Mouse (Mus musculus) cerebellum, adult 11-12 months (tissue): ENCODE data around the gene Supt5.

Source experiments
- DNase-seq: peaks from one replicate; pipeline ENCODE4 v3.0.0; 2022

Supt5 gene

DNA sequence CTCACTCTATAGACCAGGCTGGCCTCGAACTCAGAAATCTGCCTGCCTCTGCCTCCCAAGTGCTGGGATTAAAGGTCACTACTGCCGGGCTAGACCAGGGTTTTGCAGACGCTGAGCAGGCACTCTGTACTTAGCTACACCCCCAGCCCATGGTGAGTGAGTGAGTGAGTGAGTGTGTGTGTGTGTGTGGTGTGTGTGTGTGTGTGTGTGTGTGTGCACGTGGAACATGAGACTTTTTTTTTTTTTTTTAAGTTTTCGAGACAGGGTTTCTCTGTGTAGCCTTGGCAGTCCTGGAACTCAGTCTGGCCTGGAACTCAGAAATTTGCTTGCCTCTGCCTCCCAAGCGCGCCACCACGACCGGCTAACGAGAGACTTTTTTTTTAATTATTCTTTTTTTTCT lies 36.1 kb upstream of the Supt5 start:
- DNase-seq = no peak

DNA sequence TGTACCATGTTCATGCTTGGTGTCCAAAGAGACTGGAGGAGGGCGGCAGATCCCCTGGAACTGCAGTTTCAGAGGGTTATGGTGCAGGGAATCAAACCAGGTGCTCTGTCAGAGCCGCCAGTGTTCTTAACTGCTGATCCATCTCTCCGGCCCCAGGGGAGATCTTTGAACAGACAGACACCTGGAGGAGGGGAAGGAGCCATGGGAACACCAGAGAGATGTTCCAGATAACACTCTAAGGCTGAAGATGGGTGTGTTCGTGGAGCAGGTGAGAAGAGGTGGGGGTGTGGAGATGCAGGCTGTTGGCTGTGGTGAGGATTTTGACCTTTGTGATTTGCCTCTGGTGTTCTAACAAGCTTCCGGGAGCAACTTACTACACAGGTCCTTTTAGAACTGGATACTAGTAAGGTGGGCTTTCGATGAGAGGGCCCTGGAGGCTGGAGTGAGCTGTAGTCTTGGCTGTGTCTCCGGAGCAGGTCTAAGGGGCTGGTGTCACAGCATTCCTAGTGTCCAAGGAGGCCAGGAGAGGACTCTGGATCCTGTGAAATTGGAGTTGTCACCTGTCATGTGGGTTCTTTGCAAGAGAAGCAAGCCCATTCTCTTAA lies 35.4 kb upstream of the Supt5 start:
- no peak for DNase-seq

DNA sequence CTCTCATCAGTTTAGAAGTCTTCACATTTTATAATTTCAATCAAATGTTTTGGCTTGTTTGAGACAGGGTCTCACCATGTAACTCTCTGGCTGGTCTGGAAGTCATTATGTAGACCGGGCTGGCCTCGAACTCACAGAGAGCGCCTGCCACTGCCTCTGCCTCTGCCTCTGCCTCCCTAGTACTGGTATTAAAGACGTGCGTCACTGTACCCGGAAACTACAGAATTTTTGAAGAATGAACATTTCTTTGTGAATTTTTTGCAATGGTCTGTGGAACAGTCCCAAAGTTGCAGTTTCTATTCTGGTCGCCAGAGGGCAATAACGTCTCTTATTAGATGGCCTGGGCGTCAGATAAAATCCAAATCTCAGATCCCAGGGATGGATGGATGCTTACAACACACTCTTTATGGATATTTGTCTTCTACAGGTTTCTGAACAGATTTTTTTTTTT lies 34.6 kb upstream of the Supt5 start:
- peak; percentile 68 for DNase-seq

DNA sequence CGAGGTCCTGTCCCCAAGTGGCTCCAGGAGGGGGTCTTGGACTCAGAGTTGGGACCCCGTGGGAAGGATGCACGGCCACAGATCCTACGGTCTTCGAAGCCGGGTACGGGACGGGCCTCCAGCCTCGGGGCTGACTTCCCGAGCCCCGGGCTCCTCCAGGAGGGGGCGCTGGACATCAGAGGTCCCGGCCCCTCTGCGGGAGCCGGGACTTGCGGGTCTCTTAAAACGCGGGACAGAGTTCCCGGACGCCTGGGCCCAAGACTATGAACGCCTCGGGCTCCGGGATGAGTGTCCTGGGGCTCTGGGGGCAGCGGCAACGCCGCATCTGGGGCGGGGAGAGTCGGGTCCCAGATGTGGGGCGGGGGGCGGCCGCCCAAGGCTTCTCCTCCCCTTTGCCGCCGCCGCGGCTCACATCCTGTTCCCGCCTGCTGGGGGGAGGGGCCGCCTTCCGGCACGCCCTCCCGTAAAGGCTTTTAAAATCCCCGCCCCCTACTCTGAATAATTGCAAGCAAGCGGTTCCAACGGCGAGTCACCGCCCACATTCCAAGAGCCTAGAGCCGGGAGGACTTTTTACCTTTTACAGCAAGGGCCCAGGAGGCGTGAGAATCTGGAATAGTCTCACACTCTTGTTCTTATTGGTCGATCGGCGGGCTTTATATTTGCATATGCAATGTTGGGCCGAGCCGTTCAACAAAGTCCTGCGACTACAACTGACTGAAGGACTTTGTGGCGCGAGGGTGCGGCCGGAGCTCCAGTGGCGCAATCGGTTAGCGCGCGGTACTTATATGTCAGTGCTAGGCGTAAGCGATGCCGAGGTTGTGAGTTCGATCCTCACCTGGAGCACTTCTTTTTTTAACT lies 33.9 kb upstream of the Supt5 start, which contains the start of gene Plekhg2:
Gene Plekhg2 (minus strand): TSS at position 349 of the 858 bp plus-strand sequence.
- DNase-seq = peak; percentile 91

DNA sequence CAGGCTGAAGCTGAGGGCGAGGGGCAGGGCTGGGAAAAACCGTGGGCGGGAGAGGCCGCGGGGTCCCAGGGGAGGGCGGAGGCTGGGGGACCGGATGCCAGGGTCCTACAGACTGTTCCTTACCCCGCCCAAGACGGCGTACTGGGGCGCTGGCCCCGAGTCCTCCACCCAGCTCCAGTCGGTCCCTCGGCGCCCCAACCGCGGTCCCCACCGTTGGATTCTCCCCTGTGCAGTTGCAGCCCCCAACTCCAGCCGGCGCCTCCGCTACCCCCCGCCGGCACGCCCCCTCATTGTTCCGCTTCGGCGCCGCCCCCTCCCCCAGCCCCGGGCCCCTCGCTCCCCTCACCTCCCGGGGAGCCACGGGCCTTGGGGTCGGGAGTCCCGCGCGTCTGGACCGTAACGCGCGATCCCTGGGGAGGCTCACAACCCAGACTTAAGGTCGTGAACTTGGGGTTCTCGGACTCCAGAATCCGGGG lies 33.0 kb upstream of the Supt5 start:
- no peak for DNase-seq

DNA sequence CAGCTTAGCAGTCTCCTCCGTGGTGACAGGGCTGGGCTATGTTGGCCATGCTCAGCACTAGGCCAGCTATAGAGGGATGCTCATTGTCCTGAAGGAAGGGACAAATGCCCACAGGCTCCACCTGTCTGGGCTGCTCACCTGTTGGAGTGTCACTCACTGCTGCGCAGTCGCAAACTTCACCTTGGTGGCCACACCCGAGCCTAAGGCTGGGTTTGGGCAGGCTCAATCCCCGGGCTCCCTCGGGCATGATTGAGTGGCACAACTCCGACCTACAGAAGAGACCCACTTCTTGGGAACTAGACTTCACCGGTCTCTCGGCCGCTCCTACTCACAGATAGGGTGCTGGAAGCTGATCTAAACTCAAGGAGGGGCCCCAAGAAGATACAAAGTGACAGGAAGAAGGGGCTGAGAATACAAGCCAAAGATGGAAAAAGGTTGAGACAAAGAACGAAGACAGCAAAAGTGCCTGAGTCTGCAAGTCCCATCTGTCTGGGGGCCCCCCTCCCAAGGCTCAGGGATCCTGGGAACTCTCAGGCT lies 32.5 kb upstream of the Supt5 start:
- no peak for DNase-seq

DNA sequence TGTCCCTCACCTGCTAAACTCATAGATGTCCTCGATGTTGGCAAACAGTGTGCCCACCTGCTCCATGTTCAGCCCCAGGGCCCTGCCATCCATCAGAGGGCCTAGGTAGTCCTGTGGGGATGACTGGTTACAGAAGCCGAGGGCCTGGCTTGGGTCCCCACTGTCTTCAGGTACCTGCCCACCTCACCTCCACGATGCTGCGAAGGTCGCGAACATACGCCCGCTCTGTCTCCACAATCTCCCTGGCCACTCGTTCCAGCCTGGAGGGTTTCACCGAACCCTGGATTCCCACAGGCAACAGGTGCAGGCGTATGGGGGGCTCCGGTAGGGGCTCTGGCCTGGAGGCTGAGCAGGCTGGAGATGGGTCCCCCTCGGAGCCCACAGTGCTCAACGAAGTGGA lies 31.5 kb upstream of the Supt5 start:
- no peak for DNase-seq

DNA sequence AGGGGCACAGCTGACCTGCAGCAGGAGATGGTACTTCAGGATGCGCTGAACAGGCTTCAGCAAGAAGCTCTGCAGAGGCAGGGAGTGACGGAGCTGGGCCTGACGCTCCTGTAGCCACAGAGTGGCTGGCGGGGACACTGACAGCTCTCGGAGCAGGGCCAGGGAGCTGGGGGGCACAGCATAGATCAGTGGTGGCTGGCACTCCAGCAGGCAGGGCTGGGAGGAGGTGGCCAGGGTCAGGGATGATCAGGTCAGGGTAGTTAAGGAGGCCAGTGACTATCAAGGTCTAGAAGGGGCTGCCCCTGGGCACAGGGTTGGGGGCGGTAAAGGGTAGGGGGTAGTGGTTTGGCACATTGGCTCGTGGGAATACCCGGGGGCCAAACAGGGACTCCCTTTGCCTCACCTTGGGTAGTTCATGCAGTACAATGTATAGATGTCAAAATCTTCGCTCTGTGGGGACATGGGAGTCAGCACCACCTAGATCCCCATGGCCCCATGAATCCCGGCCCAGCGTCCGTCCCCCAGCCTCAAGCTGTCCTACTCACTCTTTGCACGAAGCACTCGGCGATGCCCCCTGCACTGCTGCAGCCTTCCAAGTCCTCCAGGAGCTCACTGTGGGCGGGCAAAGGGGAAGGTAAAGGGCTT lies 29.9 kb upstream of the Supt5 start:
- DNase-seq = no peak

DNA sequence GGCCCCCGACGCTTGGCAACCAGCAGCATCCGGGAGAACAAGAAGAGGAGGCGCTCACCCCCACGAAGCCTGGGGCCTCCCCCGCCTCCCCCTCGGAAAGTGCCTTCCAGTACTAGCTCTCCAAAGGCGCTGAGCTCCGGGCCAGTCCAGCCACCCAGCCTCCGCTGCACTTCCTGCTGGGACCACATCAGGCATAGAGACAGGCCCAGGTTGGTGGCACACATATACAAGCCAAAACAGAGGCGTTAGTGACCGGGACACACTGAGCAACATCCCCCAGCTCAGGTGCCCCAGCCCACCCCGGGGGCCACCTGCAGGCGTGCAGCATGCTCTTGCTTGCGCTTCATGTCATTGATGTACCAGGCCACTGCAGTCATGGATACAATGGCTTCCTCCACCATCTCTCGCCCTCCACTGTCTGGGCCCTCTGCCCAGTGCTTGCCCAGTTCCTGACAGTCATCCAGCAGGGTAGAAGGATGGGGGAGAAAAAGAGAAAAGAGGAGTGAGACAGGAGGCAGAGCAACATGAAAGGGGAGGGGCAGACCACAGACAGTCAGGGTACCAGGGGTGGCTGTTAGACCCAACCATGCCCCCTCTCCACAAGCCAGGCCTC lies 29.2 kb upstream of the Supt5 start:
- no peak for DNase-seq

DNA sequence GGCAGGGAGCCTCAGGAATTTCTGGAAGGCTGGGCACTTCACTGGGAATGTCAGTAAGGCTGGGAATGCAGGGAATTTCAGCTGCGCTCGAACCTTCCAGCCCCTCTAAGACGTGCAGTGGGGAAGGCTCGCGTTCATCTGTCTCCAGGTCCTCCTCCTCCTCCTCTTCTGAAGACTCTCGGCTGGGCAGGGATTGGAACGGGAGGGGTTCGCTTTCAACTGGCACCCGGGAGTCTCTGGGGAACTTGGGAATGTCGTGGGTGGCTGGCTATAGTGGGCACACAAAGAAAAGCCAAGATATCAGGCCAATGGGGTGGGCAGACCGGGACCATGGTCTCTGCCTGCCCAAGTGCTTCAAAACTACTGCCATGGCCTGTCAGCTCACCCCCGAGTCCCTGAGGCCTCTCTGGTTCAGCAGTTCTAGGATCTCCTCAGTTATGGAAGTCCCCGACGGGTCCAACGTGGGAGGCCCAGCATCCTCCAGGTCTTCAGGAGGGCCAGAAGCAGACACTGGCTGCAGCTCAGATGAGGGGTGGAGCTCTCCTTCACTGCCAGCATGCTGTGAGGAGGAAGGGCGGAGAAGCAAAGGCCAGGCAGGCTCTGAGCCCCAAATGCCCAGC lies 24.0 kb upstream of the Supt5 start:
- DNase-seq = no peak

DNA sequence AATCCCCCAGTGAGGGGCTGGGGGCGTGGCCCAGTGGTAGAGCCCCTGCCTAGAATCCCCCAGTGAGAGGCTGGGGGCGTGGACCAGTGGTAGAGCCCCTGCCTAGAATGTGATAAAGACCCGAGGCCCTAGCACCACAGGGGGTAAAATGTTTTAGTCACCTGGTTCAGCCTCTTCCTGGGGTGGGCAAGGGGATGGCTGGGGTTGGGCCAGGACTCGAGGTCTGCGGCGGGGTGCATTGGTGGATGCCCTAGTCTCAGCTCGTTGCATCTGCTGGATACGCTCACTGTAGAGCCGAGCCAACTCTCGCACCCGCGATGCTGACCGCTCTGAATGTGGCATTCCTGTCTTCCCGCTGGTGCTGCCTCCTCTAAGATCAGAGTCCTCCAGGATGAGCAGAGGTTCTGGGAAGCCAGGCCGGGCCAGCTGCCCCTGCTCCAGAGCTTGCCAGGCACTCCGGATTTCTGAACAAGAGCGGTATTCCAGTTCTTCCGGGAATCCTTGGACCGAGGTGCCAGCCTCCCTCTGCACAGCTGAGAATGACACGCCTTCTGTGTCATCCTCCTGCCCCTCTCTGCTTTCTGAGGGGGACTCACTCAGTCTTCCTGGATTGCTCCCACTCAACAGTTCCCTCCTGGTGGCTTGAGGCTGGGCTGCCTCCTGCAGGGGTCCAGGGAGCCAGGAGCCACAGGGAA lies 23.2 kb upstream of the Supt5 start:
- DNase-seq = no peak

DNA sequence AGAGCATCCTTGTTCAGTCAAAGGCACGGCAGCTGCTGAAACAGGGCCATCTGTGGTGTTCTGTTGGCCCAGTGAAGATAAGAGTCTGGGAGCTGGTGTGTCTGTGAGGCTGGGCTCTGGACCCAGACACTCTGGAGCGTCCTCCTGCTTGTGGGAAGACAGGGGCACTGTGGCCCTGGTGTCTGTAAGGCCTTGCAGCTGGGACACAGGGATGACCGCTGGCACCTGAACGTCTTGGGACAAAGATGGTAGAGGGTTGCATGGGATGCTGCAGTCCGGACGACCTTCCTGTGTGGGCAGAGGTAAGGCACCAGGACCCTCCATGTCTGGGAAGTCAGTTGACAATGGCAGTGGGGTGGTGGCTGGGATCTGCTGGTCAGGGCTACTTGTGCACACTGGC lies 21.7 kb upstream of the Supt5 start:
- no peak for DNase-seq

DNA sequence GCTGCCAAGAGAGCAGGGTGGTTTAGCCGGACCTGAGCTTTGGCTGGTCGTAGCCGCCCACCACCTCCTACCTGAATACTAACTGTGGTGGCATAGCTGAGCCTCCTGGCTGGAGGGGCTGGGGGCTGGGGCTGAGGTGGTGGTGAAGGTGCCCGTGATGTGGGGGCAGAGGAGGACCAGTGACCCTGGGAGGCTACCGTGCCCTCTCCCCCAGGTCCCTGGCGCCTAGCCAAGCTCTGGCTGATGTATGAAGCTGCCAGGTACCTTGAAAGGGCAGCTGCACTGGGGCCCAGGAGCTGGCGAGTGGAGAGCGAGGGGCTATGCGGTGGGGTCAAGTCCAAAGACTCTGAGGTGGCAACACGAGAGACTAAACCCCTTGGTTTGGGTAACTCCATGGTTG lies 21.3 kb upstream of the Supt5 start:
- DNase-seq = no peak

DNA sequence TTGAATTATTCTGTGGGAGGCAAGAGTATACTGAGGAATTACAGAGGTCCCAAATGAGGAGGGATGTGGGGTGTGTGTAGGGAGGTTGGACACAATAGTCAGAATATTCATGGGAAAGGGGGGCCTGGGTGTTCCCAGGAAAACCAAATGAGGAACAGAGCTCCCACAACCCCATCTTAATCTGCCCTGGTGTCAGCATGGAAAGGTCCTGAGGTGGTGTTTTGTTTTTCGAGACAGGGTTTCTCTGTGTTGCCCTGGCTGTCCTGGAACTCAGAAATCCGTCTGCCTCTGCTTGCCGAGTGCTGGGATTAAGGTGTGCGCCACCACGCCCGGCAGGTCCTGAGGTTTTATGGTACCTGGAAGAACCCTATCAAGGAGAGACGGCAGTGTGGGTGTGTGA lies 19.9 kb upstream of the Supt5 start:
- no peak for DNase-seq

DNA sequence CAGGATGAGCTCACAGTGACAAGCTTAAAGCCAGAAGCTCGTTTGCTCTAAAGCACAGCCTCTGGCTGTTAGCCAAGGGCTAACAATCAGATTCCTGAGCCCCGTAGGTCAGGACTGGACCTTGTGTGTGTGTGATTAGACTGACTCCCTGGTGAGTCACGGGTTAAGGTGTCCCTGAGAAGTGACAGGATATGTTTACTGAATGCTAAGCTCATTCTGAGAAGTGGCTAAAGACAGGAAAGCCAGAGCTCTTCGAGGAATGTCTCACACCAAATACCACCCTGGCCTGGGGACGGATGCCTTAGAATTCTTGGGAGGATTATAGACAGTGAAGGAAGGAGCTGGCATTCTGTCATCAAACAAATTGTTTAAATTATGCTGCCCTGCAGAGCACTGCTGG lies 19.4 kb upstream of the Supt5 start:
- DNase-seq = no peak

DNA sequence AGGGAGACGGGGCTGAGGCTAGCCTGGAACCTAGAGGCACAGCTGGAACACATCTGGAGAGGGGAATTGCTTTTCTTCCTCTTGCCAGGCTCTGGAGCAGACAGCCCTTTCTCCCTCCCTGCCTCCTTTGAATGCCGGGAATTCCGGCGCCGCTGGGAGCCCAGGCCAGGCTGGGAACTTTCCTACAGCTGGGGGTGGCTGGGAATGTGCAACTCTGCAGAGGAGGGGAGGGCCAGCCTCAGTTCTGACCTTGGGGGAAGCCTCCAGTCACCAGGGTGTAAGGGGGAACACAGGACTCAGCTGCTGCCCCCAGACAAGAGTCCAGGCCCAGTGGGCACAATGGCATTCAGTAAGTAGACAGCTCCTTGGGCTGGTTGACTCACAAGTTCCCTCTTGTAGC lies 18.4 kb upstream of the Supt5 start:
- DNase-seq = no peak

DNA sequence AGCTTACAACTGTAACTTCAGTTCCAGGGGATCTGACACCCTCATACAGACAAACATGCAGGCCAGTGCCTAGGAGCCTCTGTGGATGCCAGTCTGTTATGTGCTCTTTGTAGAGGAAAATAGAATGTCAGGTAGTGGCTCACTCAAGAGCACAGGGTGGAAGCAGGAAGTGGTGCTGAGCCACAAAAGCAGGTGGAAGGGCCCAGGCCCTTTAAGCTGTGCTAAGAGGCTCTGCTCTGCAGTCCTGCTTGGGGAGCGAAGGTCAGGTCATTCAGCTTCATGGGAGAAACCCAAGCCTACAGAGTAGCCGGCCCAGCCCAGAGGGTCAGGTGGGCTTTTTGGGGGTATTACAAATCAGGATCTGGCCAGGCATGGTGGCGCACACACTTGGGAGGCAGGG lies 16.7 kb upstream of the Supt5 start:
- no peak for DNase-seq

DNA sequence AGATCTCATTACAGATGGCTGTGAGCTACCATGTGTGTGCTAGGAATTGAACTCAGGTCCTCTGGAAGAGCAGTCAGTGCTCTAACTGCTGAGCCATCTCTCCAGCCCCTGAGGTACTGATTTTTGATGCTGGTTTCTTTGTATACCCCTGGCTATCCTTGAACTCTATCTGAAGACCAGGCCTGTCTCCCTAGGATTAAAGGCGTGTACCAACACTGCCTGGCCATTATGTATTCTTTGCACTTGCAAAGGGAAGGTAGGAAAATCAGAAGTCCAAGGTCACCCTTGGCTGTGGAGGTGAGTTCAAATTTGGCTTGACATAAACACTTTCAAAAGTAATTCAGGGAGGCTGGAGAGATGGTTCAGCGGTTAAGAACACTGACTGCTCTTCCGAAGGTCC lies 16.1 kb upstream of the Supt5 start:
- DNase-seq = no peak

DNA sequence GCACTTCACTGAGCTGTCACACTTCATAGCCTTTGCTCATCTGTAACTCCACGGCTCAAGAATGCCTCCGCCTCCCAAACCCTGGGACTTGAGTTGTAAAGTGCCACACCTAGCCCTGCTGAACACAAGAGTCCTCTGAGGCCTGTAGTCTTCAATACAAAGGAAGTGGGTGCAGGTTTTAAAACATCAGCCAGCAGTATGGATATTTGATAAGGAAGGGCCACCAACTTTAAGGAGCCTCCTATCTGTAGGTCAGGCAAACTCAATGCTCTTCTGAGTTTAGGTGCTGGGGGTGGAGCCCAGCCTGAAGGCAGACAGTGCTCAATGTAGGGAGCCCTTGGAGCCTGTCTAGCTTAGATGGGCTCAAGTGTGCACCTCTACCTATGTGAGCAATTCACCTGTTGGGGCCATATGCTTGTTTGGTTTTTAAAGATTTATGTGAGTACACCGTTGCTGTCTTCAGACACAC lies 15.6 kb upstream of the Supt5 start:
- no peak for DNase-seq

DNA sequence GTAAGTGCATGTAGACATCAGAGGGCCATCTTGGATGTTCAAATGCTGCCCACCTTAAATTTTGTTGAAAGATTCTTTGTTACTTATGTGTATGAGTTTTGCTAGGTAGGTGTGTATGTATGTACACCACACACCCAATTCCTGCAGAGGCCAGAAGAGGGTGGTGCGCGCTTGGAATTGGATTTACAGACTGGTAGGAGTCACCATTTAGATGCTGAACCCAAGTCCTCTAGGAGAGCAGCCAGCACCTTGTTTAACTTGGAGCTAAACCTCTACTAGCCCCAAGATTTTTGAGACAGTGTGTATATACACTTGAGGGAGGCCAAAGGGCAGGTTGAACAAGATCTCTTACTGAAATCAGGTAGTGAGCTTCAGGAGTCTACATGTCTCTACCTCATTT lies 14.7 kb upstream of the Supt5 start:
- no peak for DNase-seq

DNA sequence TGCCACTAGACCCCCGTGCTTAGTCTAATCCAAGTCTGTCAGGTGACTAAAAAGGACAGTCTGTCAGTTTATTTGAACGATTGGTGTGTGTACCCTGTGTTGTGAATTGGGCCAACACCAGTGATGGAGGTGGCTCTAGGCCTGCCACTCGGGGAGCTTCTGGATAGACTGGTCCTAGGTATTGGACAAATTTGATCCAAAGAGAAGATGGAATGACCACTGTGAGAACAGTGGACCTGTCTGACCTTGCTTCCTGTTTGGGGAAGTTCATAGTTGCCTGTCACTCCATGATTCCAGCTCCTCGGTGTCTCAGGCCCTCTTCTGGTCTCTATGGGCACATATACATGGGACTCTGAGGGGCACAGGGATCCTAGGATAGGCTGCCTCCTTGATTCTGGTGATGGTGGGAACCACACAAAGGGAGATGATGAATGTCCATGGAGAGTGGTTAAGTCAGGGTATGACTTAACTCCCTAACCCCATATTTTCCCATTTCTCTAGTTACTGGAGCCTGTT lies 13.2 kb upstream of the Supt5 start:
- DNase-seq = no peak
